Mouse (Mus musculus): ENCODE measurements around the gene Ifi203. TPM values are rescaled to one million over a fixed set of nuclear protein-coding genes. Genes with fewer than 3 reads are reported as not detected.
"Not testable (repeated sequence)": the region's sequence is repeated elsewhere in the genome, so short reads cannot be mapped to it uniquely, and the experiment has no call there.

Gene Ifi203
- 0.42 and 0.74 TPM in 2 replicates for polyA plus RNA-seq (2012; rRNA removed)

GRCm38 (mm10) chr1:173941924-173942779 is at the start of gene Ifi203, which contains the start of gene Mndal:
TSS of gene Ifi203 (minus strand) at chr1:173942672.
TSS of gene Mndal (minus strand) at chr1:173942491.
- H3K4me3 ChIP-seq (ENCODE audit: control insufficient read depth, low read depth, low read length), result not testable (repeated sequence)

DNA sequence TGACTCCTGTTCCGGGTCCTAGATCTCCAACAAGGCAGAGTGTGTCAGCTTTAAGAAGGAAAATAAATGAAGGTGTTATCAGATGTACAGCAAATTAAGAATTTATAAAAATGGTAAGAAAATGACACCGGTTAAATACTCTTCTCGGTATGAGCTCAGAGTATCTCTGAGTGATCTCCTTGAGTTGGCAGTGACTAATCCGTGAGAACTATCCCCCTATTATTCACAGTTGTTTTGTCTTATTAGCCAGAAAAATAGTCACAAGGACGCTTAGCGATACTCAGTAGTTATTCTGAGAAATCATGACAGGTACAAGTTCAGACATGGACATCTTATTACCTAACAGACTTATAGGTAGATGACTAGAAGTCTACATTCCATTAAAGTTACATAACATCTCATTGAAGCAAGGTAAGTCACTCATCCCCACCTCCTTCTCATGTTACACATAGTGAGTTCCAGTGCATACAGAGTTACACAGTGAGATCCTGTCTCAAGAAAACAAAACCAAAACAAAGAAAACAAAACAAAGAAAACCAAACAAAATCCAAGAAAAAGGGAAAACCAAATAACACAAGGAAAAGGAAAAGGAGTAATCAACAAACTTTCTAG is 40.3 kb upstream of the Ifi203 start, which contains the start of gene Ifi202b:
Gene Ifi202b, minus strand, starts transcription at position 51 of the 612 bp plus-strand sequence.
- not testable (repeated sequence) for H3K4me1 ChIP-seq (ENCODE audit: control insufficient read depth, insufficient read depth, low read length); H3K4me3 ChIP-seq (ENCODE audit: control insufficient read depth, low read depth, low read length); H3K27me3 ChIP-seq (ENCODE audit: control insufficient read depth, insufficient read depth, low read length); H3K27ac ChIP-seq (ENCODE audit: control insufficient read depth, insufficient read depth, low read depth, low read length); H3K36me3 ChIP-seq (ENCODE audit: control insufficient read depth, insufficient read depth, low read length)

More at GRCm38 (mm10) chr1:173941924-173942779, at the start of gene Ifi203, which contains the start of gene Mndal:
- not testable (repeated sequence) for H3K27ac ChIP-seq (ENCODE audit: control insufficient read depth, insufficient read depth, low read depth, low read length); H3K4me1 ChIP-seq (ENCODE audit: control insufficient read depth, insufficient read depth, low read length); H3K36me3 ChIP-seq (ENCODE audit: control insufficient read depth, insufficient read depth, low read length); H3K27me3 ChIP-seq (ENCODE audit: control insufficient read depth, insufficient read depth, low read length)

DNA sequence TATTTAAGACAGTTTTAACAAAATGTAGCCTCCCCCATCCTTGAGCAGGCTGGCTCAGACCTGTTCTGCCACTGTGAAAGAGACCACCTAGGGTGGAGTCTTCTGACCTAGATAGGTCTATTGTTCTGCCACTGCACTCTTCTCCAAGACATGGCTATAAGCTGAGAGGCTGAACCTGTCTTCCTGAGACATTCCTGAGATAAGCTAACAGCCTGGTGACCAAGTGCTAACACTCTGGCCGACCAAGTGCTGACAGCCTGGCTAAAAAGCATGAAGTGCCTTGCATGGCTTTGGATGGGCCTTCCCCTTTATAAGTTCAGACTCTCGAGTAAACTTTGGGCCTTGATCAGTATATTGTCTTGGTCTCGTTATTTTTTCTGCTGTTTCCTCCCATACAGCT is 38.6 kb upstream of the Ifi203 start:
- not testable (repeated sequence) for H3K4me3 ChIP-seq (ENCODE audit: control insufficient read depth, low read depth, low read length); H3K27me3 ChIP-seq (ENCODE audit: control insufficient read depth, insufficient read depth, low read length); H3K4me1 ChIP-seq (ENCODE audit: control insufficient read depth, insufficient read depth, low read length); H3K36me3 ChIP-seq (ENCODE audit: control insufficient read depth, insufficient read depth, low read length); H3K27ac ChIP-seq (ENCODE audit: control insufficient read depth, insufficient read depth, low read depth, low read length)

DNA sequence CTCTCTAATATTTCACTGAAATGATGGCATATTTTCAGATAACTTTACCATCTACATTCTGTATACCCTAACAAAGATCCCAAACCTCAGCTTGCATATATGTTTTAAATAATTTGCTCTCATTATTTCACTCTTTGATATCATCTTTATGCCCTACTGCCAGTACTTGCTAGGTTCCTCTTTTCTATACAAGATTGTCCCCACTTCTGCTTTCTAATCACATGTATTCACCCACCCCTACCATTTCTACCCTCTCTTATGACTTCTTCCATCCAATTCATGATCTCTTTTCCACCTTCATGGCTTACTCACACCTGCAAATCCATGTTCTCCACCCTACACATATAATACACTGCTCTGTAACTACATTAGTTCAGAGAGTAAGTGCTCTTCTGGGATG is 35.1 kb upstream of the Ifi203 start:
- TF ChIP-seq POLR2A (IDR thresholded peaks at IDR 0.05; ENCODE audit: control insufficient read depth, low read depth, low read length) (no peak), CTCF (IDR thresholded peaks at IDR 0.05; ENCODE audit: control insufficient read depth, insufficient read depth, insufficient replicate concordance, low read depth, low read length) (no peak)
- H3K36me3 ChIP-seq (ENCODE audit: control insufficient read depth, insufficient read depth, low read length), result no peaks in the 10 kb centered on the region
- H3K27ac ChIP-seq (ENCODE audit: control insufficient read depth, insufficient read depth, low read depth, low read length), result no peak overlapping the region
- no peaks in the 10 kb centered on the region for H3K4me1 ChIP-seq (ENCODE audit: control insufficient read depth, insufficient read depth, low read length)
- H3K27me3 ChIP-seq (ENCODE audit: control insufficient read depth, insufficient read depth, low read length), result no peaks in the 10 kb centered on the region
- no peak overlapping the region for H3K4me3 ChIP-seq (ENCODE audit: control insufficient read depth, low read depth, low read length)

DNA sequence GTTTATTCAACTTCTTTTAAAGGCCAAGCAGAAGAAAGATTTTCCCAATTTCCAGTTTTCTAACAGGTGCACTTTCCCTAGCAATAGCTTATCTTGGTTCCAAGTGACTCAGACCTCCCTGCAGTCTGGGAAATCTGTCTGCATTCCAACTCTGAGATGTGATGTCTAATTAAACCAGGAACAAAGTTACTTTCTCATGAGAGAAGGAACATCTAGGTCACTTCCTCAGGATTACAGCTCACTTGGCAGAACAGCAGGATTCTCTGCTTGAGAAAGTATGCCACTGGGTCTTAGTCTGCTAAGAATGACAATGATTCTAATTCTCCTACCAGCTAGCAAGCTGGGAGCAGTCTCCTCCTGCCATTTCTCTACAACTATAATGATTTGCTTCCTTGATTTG is 30.6 kb upstream of the Ifi203 start:
- Histone ChIP-seq H3K27me3 (ENCODE audit: control insufficient read depth, insufficient read depth, low read length) (no peaks in the 10 kb centered on the region), H3K4me3 (ENCODE audit: control insufficient read depth, low read depth, low read length) (no peak overlapping the region), H3K4me1 (ENCODE audit: control insufficient read depth, insufficient read depth, low read length) (no peaks in the 10 kb centered on the region), H3K27ac (ENCODE audit: control insufficient read depth, insufficient read depth, low read depth, low read length) (no peak overlapping the region), H3K36me3 (ENCODE audit: control insufficient read depth, insufficient read depth, low read length) (no peaks in the 10 kb centered on the region)
- TF ChIP-seq POLR2A (IDR thresholded peaks at IDR 0.05; ENCODE audit: control insufficient read depth, low read depth, low read length), result no peak
- TF ChIP-seq CTCF (IDR thresholded peaks at IDR 0.05; ENCODE audit: control insufficient read depth, insufficient read depth, insufficient replicate concordance, low read depth, low read length), result no peak

DNA sequence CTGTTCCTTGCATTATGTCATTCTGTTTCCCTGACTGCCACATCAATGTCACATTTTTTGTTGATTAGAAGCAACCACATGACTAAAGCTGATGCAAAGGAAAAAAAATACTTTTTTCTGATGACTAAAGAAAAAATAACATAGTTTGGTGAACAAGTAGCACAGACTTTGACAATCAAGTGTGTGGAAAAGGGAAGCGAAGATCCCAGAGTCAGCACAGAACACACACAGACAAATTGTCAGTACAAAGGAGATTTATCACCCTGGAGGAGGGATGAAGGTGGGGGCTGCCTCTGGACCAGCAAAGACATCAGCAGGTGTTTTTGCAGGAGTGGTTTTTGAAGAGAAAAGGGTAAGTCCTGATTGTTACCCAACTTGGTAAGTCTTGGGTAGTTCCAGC is 19.0 kb upstream of the Ifi203 start:
- not testable (repeated sequence) for H3K27me3 ChIP-seq (ENCODE audit: control insufficient read depth, insufficient read depth, low read length); H3K36me3 ChIP-seq (ENCODE audit: control insufficient read depth, insufficient read depth, low read length); H3K27ac ChIP-seq (ENCODE audit: control insufficient read depth, insufficient read depth, low read depth, low read length); H3K4me3 ChIP-seq (ENCODE audit: control insufficient read depth, low read depth, low read length); H3K4me1 ChIP-seq (ENCODE audit: control insufficient read depth, insufficient read depth, low read length)

DNA sequence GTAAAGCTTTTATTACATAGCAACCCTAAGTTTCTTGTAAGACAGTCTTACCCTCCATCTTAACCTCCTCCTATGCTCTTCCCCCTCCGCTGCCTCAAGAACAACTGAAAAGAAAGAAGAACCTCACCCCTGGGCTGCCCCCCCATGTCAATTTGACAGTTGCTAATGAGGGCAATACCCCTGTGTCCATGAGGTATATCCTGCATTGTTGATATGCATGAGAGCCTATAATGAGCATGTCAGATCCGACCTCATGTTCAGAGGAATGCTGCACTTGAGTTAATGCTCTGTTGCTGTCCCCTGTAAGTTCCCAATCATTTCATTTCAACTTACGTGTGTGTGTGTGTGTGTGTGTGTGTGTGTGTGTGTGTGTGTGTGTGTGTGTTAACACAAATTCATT is 17.5 kb upstream of the Ifi203 start:
- not testable (repeated sequence) for H3K27ac ChIP-seq (ENCODE audit: control insufficient read depth, insufficient read depth, low read depth, low read length); H3K36me3 ChIP-seq (ENCODE audit: control insufficient read depth, insufficient read depth, low read length); H3K4me3 ChIP-seq (ENCODE audit: control insufficient read depth, low read depth, low read length); H3K4me1 ChIP-seq (ENCODE audit: control insufficient read depth, insufficient read depth, low read length); H3K27me3 ChIP-seq (ENCODE audit: control insufficient read depth, insufficient read depth, low read length)

DNA sequence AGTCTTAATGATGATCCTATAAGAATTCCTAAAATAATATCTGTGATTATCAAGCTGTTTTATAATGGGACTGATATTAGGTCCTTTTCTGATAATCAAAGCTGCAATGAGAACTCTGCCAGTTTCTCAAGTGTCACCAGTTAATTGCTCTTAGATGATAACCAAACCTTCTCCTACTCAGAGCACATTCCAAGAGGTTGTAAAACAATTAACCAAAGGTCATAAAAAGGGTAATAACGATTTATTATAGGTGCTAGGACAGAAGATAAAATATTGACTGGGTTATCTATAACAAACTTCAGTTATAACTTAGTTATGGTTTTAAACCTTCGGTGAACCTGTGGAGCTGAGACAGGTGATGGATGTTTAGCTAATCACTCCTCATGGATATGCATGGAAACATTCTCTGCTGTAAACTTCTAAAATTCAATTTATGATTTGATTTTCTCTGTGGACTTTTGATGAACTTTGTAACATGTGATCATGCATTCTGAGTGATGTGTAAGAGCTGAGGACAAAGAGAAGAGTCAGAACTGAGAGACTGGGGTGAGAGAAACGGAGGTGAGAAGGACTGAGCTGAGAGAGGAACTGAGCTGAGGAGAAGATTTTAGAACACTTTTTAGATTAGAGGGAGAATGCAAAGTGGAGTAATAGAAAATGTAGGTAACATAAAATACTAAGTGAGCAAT is 13.5 kb upstream of the Ifi203 start:
- not testable (repeated sequence) for H3K36me3 ChIP-seq (ENCODE audit: control insufficient read depth, insufficient read depth, low read length); H3K4me1 ChIP-seq (ENCODE audit: control insufficient read depth, insufficient read depth, low read length); H3K27me3 ChIP-seq (ENCODE audit: control insufficient read depth, insufficient read depth, low read length); H3K4me3 ChIP-seq (ENCODE audit: control insufficient read depth, low read depth, low read length); H3K27ac ChIP-seq (ENCODE audit: control insufficient read depth, insufficient read depth, low read depth, low read length)

Data from testis, adult 2 months (tissue).